Mouse (Mus musculus) intestine, embryonic 15.5 days (tissue): Measurements from ENCODE around the gene Capn5. TPM values are rescaled to one million over a fixed set of nuclear protein-coding genes. Genes with fewer than 3 reads are reported as not detected.

Experiments used
- ATAC-seq: fragments of 200-750 bp; cut with Nextera tagmentation; 2 replicates; pipeline ENCODE4 v1.8.0; 2017; ENCODE audit warnings: moderate TSS enrichment, moderate library complexity
- H3K27ac ChIP-seq: fragments of 300-500 bp; sonication (generic); 2 replicates; pipeline ENCODE4 v1.5.1; 2015; ENCODE audit warnings: mild to moderate bottlenecking, inconsistent platforms
- H3K27me3 ChIP-seq: fragments of 300-500 bp; sonication (generic); replicated peaks from 2 replicates; pipeline ENCODE4 v1.6.1; 2015; ENCODE audit warnings: inconsistent platforms
- H3K36me3 ChIP-seq: fragments of 300-500 bp; sonication (generic); 2 replicates; pipeline ENCODE4 v1.6.1; 2015; ENCODE audit warnings: inconsistent platforms
- H3K4me1 ChIP-seq: fragments of 300-500 bp; sonication (generic); replicated peaks from 2 replicates; pipeline ENCODE4 v1.6.1; 2015; ENCODE audit warnings: inconsistent platforms
- H3K4me2 ChIP-seq: fragments of 300-500 bp; sonication (generic); replicated peaks from 2 replicates; pipeline ENCODE4 v1.6.1; 2015; ENCODE audit warnings: mild to moderate bottlenecking, inconsistent platforms
- H3K4me3 ChIP-seq: fragments of 300-500 bp; sonication (generic); replicated peaks from 2 replicates; pipeline ENCODE4 v1.5.1; 2015; ENCODE audit warnings: inconsistent platforms
- H3K9ac ChIP-seq: fragments of 300-500 bp; sonication (generic); 2 replicates; pipeline ENCODE4 v1.6.1; 2015; ENCODE audit warnings: inconsistent platforms
- H3K9me3 ChIP-seq: fragments of 300-500 bp; sonication (generic); 2 replicates; pipeline ENCODE4 v1.6.1; 2016; ENCODE audit warnings: inconsistent platforms
- WGBS: fragments of 180-500 bp; shearing (Covaris S2); methylation state at CpG from one replicate; pipeline ENCODE4 v1.1.7; 2015; 5-methylcytosine and 5-hydroxymethylcytosine counted together
- polyA plus RNA-seq: library from polyadenylated mRNA; unstranded; fragments of >200 nt; fragmentation: Nextera tagmentation; extraction: Ambion mirVana; gene quantifications from 2 replicates; pipeline ENCODE4 v1.2.1, GENCODE M21; 2015

Gene Capn5
- polyA plus RNA-seq, 1 experiment from 2014 or later = 10.2 TPM

GRCm38 (mm10) chr7:98155546-98156279 is 22.4 kb downstream of the Capn5 start:
- no peaks in the 10 kb centered on the region for H3K27me3 ChIP-seq
- H3K4me1 ChIP-seq = peaks cover 37% of the 10 kb centered on the region
- H3K4me3 ChIP-seq = no peak overlapping the region
- no peak overlapping the region for H3K27ac ChIP-seq
- no peak overlapping the region for H3K4me2 ChIP-seq
- no peak overlapping the region for H3K9ac ChIP-seq
- H3K9me3 ChIP-seq = no peaks in the 10 kb centered on the region
- WGBS = 25% methylated on average over 7 of the region's 8 CpGs
- no peak for ATAC-seq
- no peaks in the 10 kb centered on the region for H3K36me3 ChIP-seq

DNA sequence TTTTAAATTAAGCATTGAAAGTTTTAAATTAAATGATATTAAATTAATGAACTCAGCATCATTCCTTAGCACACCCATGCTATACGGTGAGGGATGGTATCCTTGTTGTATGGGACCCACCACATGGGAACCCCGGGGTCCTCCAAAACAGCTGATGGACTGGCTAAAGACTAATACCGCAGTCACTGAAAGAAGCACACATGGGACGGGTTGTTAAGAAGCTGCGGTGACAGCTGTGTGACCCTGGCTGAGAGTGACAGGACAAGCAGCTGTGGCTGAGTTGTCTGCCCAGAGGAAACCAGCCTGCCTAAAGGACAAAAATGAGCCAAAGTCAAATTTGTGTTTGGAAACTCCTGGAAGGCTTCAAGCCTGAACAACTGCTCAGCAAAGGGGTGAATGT is 24.2 kb downstream of the Capn5 start:
- H3K9me3 ChIP-seq = no peaks in the 10 kb centered on the region
- no peaks in the 10 kb centered on the region for H3K36me3 ChIP-seq
- no peaks in the 10 kb centered on the region for H3K27me3 ChIP-seq
- H3K4me2 ChIP-seq = no peak overlapping the region
- peaks cover 20% of the 10 kb centered on the region for H3K4me1 ChIP-seq
- H3K9ac ChIP-seq = no peak overlapping the region
- ATAC-seq = no peak
- no peak overlapping the region for H3K4me3 ChIP-seq
- H3K27ac ChIP-seq = no peak overlapping the region
- 89% methylated on average over 5 of the region's 5 CpGs for WGBS

DNA sequence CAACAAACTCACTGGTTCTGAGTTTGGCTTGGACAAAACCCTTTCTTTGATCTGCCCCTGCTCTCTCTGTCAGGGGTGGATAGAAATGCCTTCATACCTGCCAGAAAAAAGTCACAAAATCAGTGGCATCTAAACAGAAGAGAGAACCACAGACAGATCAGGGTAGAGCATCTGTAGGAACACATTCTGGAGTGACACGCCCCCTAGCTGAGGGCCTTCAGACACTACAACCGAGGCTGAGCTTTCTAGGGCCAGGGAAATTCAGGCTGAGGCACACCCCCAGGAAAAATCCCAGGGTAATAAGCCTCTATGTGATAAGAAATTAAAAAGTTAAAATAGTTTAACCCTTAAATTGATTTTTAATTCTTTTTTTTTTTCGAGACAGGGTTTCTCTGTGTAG is 24.7 kb downstream of the Capn5 start:
- Histone ChIP-seq H3K4me2 (no peak overlapping the region), H3K4me1 (peaks cover 14% of the 10 kb centered on the region), H3K9ac (no peak overlapping the region), H3K36me3 (no peaks in the 10 kb centered on the region), H3K27ac (no peak overlapping the region), H3K9me3 (no peaks in the 10 kb centered on the region), H3K27me3 (no peaks in the 10 kb centered on the region), H3K4me3 (no peak overlapping the region)
- ATAC-seq = no peak
- 50% methylated on average over 3 of the region's 3 CpGs for WGBS

- no peak overlapping the region for H3K4me2 ChIP-seq
- peaks cover 9% of the 10 kb centered on the region; the same call in 1 of the 2 replicates for H3K4me1 ChIP-seq
- no peaks in the 10 kb centered on the region for H3K36me3 ChIP-seq
- H3K4me3 ChIP-seq = no peak overlapping the region
- H3K27me3 ChIP-seq = no peaks in the 10 kb centered on the region
- no peaks in the 10 kb centered on the region for H3K9me3 ChIP-seq
- no peak overlapping the region for H3K27ac ChIP-seq
- WGBS = 57% methylated on average over 8 of the region's 8 CpGs
- H3K9ac ChIP-seq = no peak overlapping the region
- ATAC-seq = no peak
Observed at GRCm38 (mm10) chr7:98152400-98152799, 25.7 kb downstream of the Capn5 start.

DNA sequence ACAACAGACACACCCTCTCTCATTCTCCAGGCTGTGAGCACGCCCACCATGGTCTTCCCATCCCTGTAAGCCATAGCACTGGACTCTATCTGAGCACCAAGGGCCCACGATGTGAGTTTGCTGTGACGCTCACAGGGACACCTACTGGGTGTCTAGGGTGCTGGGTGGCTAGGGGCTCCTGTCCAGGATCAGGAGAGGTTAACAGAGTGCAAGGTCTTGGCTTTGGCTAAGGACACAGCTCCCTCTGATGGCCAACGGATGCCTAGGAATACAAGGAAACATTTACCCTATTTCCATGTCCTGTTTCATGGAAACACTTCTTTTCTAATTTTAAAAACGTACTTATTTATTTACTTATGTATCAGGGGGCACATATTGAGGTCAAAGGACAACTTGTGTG is 27.5 kb downstream of the Capn5 start:
- no peak overlapping the region for H3K4me2 ChIP-seq
- no peak for ATAC-seq
- no peaks in the 10 kb centered on the region for H3K9me3 ChIP-seq
- no peaks in the 10 kb centered on the region for H3K36me3 ChIP-seq
- H3K27ac ChIP-seq = no peak overlapping the region
- no peak overlapping the region for H3K4me3 ChIP-seq
- H3K4me1 ChIP-seq = no peaks in the 10 kb centered on the region
- WGBS = 44% methylated on average over 5 of the region's 5 CpGs
- H3K9ac ChIP-seq = no peak overlapping the region
- no peaks in the 10 kb centered on the region for H3K27me3 ChIP-seq

GRCm38 (mm10) chr7:98149802-98150201 is 28.3 kb downstream of the Capn5 start:
- 34% methylated on average over 3 of the region's 3 CpGs for WGBS

DNA sequence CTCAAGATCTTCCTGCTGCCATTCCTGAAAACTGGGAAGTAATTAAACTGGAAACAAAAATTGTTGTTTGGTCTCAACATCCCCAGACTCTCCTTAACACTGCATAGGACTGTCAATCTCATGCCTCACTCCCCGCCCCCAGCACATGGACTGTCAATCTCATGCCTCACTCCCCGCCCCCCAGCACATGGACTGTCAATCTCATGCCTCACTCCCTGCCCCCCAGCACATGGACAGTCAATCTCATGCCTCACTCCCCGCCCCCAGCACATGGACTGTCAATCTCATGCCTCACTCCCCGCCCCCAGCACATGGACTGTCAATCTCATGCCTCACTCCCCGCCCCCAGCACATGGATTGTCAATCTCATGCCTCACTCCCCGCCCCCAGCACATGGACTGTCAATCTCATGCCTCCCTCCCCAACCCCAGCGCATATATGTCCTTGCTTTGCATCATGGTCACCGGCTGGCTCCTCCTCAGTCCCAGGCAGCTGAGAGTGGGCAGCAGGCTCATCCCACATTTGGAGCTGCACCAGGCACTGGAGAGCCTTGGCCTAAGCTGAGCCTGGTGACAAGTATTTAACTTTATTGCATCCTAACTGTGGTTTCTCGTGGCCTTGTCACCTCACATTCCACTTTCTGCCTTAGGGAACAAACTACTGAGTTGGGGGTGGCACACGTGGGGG is 29.2 kb downstream of the Capn5 start:
- 70% methylated on average over 10 of the region's 10 CpGs for WGBS
- Histone ChIP-seq H3K27me3 (no peaks in the 10 kb centered on the region), H3K9ac (no peak overlapping the region), H3K36me3 (no peaks in the 10 kb centered on the region), H3K4me2 (no peak overlapping the region), H3K9me3 (no peaks in the 10 kb centered on the region), H3K4me3 (no peak overlapping the region), H3K27ac (no peak overlapping the region), H3K4me1 (no peaks in the 10 kb centered on the region)
- no peak for ATAC-seq

More at GRCm38 (mm10) chr7:98149802-98150201, 28.3 kb downstream of the Capn5 start:
- no peak overlapping the region for H3K9ac ChIP-seq
- H3K4me3 ChIP-seq = no peak overlapping the region
- H3K4me2 ChIP-seq = no peak overlapping the region
- no peaks in the 10 kb centered on the region for H3K9me3 ChIP-seq
- H3K27ac ChIP-seq = no peak overlapping the region
- no peak for ATAC-seq
- no peaks in the 10 kb centered on the region for H3K4me1 ChIP-seq
- H3K27me3 ChIP-seq = no peaks in the 10 kb centered on the region
- no peaks in the 10 kb centered on the region for H3K36me3 ChIP-seq

DNA sequence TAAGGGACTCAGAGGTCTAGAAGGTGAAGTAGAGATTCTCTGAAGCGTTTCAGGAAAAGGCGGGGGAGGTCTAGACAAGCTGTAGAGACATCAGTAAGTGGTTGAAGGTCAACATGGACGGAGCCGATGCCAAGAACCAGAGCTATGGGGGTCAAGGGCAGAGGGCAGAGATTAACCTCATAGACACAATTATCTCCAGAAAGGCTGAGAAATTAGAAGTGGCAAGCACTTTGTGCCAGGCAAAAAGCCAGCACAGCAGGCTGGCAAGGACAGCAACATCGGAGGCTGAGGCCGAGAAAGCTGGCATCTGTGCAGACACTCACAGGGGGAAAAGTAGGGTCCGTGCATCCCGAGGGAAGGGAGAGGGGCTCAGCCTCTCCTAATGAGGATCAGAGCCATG is 30.3 kb downstream of the Capn5 start:
- ATAC-seq = no peak
- H3K4me3 ChIP-seq = no peak overlapping the region
- no peak overlapping the region for H3K4me2 ChIP-seq
- H3K9ac ChIP-seq = no peak overlapping the region
- no peaks in the 10 kb centered on the region for H3K36me3 ChIP-seq
- H3K27me3 ChIP-seq = no peaks in the 10 kb centered on the region
- no peak overlapping the region for H3K27ac ChIP-seq
- H3K4me1 ChIP-seq = no peaks in the 10 kb centered on the region
- WGBS = 72% methylated on average over 8 of the region's 8 CpGs
- H3K9me3 ChIP-seq = no peaks in the 10 kb centered on the region

GRCm38 (mm10) chr7:98146447-98146845 is 31.6 kb downstream of the Capn5 start:
- 63% methylated on average over 8 of the region's 8 CpGs for WGBS
- Histone ChIP-seq H3K9ac (no peak overlapping the region), H3K27ac (no peak overlapping the region), H3K9me3 (no peaks in the 10 kb centered on the region), H3K4me1 (no peaks in the 10 kb centered on the region), H3K36me3 (no peaks in the 10 kb centered on the region), H3K27me3 (no peaks in the 10 kb centered on the region), H3K4me2 (no peak overlapping the region), H3K4me3 (no peak overlapping the region)
- ATAC-seq = no peak

GRCm38 (mm10) chr7:98145842-98146446 is 32.1 kb downstream of the Capn5 start:
- H3K36me3 ChIP-seq = no peaks in the 10 kb centered on the region
- no peak overlapping the region for H3K27ac ChIP-seq
- H3K4me1 ChIP-seq = no peaks in the 10 kb centered on the region
- no peak overlapping the region for H3K9ac ChIP-seq
- no peak overlapping the region for H3K4me2 ChIP-seq
- no peaks in the 10 kb centered on the region for H3K9me3 ChIP-seq
- no peaks in the 10 kb centered on the region for H3K27me3 ChIP-seq
- ATAC-seq = no peak
- 85% methylated on average over 11 of the region's 12 CpGs for WGBS
- no peak overlapping the region for H3K4me3 ChIP-seq

DNA sequence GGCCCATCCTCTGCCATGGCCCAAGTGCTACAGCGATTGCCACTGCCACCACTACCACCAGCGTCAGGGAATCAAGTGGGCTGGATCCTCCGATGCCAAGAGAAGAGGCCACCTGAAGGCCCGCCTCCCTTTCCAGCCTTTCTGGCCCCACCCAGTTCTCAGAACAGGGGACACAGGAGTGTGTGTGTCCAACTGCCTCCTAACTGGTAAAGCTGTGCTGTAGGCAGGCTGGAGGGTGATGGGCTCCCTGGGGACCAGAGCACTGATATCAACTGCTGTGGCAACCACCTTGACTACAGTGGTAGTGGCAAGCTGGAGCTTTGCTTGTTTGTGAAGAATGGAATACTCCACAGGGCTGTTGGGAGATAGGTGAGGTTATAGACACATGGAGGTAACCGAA is 32.7 kb downstream of the Capn5 start, which contains the start of gene Omp:
Omp (minus strand) TSS at position 101 of the 400 bp plus-strand sequence.
- Histone ChIP-seq H3K36me3 (no peaks in the 10 kb centered on the region), H3K4me2 (no peak within 1 kb of the TSS), H3K4me1 (no peaks in the 10 kb centered on the region), H3K9me3 (no peaks in the 10 kb centered on the region), H3K4me3 (no peak within 1 kb of the TSS), H3K9ac (no peak within 1 kb of the TSS), H3K27me3 (no peaks in the 10 kb centered on the region), H3K27ac (no peak within 1 kb of the TSS)
- ATAC-seq = no peak
- WGBS = 91% methylated on average over 5 of the region's 5 CpGs

DNA sequence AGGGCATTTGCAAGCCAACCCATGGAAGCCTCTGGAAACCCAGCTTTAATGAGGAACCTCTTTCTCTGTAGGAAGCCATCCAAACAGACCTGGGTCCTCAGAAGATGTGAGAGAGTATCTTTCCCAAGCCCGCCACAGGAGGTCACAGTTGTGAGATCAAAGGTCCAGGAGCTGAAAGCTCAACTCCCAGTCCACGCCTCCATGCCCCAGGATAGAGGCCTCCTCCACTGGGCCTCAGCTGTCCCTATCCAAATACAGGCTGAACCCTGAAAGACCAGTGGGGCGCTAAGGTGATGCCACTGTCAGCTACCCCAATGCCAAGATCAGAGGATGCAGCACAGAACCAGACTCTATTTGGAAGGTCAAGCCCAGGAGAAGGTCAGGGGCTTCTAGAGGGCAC is 35.4 kb downstream of the Capn5 start:
- H3K9ac ChIP-seq = no peak overlapping the region
- no peak overlapping the region for H3K4me3 ChIP-seq
- WGBS = 80% methylated on average over 3 of the region's 3 CpGs
- no peaks in the 10 kb centered on the region for H3K4me1 ChIP-seq
- no peaks in the 10 kb centered on the region for H3K9me3 ChIP-seq
- no peaks in the 10 kb centered on the region for H3K36me3 ChIP-seq
- H3K27ac ChIP-seq = no peak overlapping the region
- H3K4me2 ChIP-seq = no peak overlapping the region
- no peak for ATAC-seq
- H3K27me3 ChIP-seq = no peaks in the 10 kb centered on the region
